Mouse (Mus musculus) colon, adult 2 months (tissue): Measurements from ENCODE around the gene Hist1h2bb. TPM values are rescaled to one million over a fixed set of nuclear protein-coding genes. Genes with fewer than 3 reads are reported as not detected.

Experiments
- polyA plus RNA-seq: library from polyadenylated mRNA; depleted of rRNA; stranded (reverse); fragments of >200 nt; gene quantifications from 2 replicates; pipeline ENCODE4 v1.2.3, GENCODE M21; 2012; rRNA removed

Hist1h2bb gene
- 12.8 and 18.4 TPM in 2 replicates for polyA plus RNA-seq

DNA sequence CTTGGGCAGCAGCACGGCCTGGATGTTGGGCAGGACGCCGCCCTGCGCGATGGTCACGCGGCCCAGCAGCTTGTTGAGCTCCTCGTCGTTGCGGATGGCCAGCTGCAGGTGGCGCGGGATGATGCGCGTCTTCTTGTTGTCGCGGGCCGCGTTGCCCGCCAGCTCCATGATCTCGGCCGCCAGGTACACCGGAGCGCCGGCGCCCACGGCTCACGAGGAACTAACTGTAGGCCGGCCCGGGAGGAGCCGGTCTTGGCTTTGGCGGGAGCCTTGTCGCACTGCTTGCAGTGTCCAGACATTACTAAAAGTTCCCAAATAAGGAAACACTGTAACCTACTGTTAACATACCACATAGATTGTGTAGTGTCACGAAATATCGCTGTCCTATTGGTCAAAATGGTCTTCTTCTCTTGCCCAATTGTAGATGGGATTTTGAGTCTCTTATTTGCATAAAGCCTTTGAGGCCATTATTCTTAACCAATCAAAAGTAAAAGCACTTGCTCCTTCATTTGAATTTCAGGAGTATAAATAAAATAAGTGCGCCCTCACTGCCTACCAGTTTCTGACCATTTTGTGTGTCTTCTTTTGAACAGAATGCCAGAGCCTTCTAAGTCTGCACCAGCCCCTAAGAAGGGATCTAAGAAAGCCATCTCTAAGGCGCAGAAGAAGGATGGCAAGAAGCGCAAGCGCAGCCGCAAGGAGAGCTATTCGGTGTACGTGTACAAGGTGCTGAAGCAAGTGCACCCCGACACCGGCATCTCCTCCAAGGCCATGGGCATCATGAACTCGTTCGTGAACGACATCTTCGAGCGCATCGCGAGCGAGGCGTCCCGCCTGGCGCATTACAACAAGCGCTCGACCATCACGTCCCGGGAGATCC, at the start of gene Hist1h2bb:
Gene Hist1h2bb (plus strand): TSS at position 534 of the 880 bp plus-strand sequence.

DNA sequence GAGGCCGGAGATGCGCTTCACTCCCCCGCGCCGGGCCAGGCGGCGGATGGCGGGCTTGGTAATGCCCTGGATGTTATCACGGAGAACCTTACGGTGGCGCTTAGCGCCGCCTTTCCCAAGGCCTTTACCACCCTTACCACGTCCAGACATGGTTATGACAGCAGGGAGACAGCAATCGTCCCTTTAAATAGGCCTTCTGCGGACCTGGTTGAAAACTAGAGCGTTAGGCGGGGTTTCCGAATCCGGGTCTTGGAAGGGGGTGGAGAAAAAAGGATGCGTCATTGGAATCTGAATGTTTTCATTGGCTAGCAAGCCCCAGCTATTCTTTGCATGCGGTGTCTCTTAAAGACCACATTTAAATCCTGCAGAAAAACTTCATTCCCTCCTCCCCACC, 48.2 kb upstream of the Hist1h2bb start, which contains the start of gene Hist1h4c:
Gene Hist1h4c (minus strand): TSS at position 155 of the 394 bp plus-strand sequence.

DNA sequence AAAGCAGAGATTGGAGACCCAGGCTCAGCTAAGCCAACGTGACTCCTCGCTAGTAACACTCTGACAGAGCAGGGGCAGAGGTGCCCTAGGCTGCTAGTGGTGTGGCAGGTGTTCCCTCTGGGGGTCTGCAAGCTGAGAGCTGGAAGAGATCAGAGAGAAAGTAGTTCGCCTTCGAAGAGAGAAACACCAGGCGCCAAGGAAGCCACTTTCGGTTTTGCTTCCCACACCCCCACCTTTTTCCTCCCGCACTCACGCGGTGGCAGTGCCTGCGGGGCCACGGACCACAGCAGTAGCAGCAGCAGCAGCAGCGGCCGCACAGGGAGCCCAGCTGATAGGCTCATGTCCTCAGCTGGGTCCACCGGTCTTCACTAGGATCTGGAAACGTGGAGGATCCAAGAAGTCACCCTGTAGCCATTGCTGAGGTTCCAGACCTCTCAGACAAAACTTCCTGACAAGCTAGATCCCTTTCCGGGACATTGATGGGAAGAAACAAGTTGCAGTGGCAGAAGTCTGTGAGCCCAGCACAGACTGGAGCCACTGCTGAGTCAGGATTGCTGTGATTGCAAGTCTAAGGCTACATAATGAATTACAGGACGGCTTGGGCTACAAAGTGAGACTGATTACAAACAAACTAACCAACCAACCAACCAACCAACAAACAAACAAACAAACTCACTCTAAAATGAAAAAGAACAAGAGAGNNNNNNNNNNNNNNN, 36.0 kb upstream of the Hist1h2bb start, which contains the start of gene Hfe:
Gene Hfe (minus strand): TSS at position 481 of the 716 bp plus-strand sequence.

DNA sequence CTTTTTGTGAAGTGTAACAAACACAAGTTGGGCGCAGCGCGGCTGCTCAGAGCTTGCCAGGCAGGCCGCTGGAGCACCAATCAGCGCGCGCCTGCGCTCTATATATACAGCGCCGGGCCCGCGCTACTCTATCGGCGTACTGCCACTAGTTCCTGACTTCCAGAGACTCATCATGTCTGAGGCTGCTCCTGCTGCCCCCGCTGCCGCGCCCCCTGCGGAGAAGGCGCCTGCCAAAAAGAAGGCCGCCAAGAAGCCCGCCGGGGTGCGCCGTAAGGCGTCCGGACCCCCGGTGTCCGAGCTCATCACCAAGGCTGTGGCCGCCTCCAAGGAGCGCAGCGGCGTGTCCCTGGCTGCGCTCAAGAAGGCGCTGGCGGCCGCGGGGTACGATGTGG, 7.9 kb upstream of the Hist1h2bb start, which contains the start of gene Hist1h1c:
Gene Hist1h1c (plus strand): TSS at position 132 of the 392 bp plus-strand sequence.

DNA sequence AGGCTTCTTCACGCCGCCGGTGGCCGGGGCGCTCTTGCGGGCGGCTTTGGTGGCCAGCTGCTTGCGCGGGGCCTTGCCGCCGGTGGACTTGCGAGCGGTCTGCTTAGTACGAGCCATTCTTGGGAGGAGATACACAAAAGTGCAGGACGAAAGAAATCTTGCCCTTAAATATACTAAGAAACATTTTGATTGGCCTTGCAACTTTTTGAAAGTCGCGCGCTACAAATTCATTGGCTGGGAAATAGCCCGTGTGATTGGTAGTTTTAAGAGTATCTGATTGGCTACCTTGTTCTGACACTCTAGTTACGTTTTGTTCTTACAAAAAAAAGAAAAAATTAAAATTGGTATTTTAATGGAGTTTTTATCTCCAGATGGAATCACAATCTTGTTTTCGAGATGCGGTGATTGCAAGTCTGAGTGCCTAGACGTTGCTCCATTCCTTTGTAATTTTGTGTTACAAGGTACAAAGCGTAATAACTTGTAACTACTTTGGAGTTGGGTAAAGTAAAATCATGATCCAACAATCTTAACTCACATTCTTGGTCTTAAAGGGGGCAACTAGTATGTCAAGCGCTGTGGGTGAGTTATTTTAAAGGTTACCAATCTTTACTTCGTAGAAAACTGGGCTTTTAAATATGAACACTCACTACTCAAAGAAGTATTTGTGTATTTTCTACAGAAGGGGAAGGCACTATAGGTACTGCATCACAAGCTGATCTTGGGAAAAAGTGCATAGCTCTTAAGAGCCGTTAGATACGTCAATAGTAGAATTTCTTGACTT, 963 bp upstream of the Hist1h2bb start, which contains the start of gene Hist1h3c:
Gene Hist1h3c (minus strand): TSS at position 222 of the 781 bp plus-strand sequence.

DNA sequence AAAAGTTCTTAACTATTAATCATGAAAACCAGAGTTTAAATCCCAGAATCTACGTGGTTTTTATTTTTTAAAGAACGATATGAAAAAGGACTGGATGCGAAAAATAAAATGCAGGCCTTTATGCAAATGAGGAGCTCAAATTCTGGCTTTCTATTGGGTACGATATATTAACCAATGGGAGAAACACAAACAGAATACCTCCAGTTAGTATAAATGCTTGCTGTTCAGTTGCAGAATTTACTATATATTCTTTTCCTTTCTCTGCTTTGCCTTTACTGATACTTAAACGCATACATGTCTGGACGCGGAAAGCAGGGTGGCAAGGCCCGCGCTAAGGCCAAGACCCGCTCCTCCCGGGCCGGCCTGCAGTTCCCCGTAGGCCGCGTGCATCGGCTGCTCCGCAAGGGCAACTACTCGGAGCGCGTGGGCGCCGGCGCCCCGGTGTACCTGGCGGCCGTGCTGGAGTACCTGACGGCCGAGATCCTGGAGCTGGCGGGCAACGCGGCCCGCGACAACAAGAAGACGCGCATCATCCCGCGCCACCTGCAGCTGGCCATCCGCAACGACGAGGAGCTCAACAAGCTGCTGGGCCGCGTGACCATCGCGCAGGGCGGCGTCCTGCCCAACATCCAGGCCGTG, 4.4 kb downstream of the Hist1h2bb start, which contains the start of gene Hist1h2ab:
Gene Hist1h2ab (plus strand): TSS at position 288 of the 639 bp plus-strand sequence.

DNA sequence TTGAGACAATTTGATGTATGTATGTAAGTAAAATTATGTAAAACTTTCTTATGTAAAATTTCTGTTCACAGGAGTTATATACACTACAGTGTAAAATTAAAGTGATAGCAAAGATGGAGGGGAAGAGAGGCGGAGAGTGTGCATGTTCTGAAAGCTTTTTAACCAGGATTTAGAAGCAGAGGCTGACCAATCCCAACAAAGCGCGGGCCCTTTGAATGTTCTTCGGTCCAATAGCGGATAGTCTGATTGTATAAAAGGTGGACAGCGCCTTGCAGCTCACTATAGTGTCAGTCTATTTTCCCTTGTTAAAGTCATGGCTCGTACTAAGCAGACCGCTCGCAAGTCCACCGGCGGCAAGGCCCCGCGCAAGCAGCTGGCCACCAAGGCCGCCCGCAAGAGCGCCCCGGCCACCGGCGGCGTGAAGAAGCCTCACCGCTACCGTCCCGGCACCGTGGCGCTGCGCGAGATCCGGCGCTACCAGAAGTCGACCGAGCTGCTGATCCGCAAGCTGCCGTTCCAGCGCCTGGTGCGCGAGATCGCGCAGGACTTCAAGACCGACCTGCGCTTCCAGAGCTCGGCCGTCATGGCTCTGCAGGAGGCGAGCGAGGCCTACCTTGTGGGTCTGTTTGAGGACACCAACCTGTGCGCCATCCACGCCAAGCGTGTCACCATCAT, 5.7 kb downstream of the Hist1h2bb start, which contains the start of gene Hist1h3b:
Gene Hist1h3b (plus strand): TSS at position 201 of the 675 bp plus-strand sequence.

DNA sequence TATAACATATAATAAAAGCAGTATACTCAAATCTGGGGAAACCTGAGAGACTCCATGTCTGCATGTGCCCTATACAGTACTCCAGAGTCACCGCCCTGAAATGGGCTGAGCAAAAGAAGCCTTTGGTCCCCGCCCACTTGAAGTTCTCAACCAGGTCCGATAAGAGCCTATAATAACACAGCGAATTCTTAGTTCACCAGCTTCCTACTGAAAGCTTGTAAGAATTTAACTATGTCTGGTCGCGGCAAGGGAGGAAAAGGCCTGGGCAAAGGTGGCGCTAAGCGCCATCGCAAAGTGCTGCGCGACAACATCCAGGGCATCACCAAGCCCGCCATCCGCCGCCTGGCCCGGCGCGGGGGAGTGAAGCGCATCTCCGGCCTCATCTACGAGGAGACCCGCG, 10.3 kb downstream of the Hist1h2bb start, which contains the start of gene Hist1h4b:
Gene Hist1h4b (plus strand): TSS at position 224 of the 400 bp plus-strand sequence.

DNA sequence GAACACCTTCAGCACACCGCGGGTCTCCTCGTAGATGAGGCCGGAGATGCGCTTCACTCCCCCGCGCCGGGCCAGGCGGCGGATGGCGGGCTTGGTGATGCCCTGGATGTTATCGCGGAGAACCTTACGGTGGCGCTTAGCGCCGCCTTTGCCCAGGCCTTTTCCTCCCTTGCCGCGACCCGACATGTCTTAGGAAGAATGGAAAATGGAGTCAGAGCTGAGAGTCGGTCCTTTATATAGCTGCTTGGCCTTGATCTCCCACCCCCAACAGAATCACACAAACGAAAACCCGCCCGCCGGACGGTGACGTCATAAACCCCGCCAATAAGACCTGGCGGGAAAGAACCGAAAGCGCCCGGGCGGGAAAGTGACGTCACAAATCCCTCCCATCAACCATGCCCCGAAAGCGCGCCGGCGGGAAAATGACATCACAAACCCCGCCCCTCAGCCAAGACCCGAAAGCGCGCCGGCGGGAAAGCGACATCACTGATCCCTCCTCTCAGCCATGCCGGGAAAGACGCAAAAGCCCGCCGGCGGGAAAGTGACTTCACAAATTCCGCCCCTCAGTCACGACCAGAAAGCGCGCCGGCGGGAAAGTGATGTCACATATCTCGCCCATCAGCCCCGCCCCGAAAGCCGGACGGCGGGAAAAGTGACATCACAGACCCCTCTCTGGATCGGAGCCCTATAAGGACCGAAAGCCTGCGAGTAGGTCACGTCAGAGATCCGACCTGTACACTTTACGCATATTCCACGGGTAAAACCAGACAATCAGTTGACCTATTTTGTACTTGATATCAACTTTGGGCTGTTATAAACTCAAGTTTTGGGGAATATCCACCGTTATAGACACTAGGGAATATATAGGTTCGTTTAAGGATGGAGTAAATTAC, 14.7 kb downstream of the Hist1h2bb start, which contains the start of gene Hist1h4a:
Gene Hist1h4a (minus strand): TSS at position 259 of the 893 bp plus-strand sequence.

DNA sequence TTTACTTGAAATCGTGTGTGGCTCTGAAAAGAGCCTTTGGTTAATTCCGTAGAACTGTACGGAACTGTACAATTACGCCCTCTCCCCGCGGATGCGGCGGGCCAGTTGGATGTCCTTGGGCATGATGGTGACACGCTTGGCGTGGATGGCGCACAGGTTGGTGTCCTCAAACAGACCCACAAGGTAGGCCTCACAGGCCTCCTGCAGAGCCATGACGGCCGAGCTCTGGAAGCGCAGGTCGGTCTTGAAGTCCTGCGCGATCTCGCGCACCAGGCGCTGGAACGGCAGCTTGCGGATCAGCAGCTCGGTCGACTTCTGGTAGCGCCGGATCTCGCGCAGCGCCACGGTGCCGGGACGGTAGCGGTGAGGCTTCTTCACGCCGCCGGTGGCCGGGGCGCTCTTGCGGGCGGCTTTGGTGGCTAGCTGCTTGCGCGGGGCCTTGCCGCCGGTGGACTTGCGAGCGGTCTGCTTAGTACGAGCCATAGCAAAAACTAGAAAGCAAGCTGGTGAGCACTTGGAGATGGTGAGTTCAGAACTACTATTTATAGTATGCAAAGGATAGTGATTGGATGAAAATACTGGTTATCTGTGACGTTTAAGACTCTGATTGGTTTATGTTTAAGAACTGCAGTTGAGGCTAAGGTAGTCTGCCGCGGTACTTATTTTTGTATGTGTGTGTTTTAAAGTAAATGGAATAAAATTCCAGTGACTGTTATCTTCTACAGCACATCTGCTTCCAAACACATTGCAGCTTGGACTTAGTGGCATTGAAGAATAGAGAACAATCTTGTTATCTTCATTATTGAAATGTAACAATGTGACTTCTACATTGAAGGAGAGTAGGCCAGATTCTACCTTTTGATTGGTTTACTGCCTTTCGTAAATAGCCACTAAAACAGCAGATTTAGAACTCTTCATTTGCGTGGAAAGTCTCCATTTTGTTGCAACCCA, 15.6 kb downstream of the Hist1h2bb start, which contains the start of gene Hist1h3a:
Gene Hist1h3a (minus strand): TSS at position 516 of the 951 bp plus-strand sequence.

DNA sequence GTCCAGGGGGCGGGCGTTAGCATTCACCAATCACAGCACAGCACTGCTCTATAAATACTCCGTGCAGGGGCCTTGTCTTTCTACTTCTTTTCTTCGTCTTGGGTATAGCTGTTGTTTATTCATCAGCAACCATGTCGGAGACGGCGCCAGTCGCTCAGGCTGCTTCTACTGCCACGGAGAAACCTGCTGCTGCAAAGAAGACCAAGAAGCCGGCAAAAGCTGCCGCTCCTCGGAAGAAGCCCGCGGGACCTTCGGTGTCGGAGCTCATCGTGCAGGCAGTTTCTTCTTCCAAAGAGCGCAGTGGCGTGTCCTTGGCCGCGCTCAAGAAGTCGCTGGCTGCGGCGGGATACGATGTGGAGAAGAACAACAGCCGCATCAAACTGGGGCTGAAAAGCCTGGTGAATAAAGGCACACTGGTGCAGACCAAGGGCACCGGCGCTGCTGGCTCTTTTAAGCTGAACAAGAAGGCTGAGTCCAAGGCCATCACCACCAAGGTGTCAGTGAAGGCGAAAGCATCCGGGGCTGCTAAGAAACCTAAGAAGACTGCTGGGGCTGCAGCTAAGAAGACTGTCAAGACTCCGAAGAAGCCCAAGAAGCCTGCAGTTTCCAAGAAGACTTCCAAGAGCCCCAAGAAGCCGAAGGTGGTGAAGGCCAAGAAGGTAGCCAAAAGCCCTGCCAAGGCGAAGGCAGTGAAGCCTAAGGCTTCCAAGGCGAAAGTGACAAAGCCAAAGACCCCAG, 17.2 kb downstream of the Hist1h2bb start, which contains the start of gene Hist1h1a:
Gene Hist1h1a (plus strand): TSS at position 81 of the 738 bp plus-strand sequence.

DNA sequence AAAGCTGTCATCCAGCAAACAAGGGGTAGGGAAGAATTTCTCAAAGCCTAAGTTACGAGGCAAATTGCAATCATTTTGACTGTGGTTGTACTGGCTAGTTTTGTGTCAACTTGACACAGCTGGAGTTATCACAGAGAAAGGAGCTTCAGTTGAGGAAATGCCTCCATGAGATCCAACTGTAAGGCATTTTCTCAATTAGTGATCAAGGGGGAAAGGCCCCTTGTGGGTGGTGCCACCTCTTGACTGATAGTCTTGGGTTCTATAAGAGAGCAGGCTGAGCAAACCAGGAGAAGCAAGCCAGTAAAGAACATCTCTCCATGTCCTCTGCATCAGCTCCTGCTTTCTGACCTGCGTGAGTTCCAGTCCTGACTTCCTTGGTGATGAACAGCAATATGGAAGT, 23.1 kb downstream of the Hist1h2bb start, which contains the start of gene Trim38:
Gene Trim38 (plus strand): TSS at position 301 of the 400 bp plus-strand sequence.

Other genes starting within 250 kb of the Hist1h2bb start
- 42.2 and 63.4 TPM in 2 replicates for gene Hist1h4h, start 215.7 kb upstream of the Hist1h2bb start, polyA plus RNA-seq
- gene Hist1h2af, start 212.8 kb upstream of the Hist1h2bb start, polyA plus RNA-seq: 245 and 289 TPM in 2 replicates
- gene Hist1h3g, start 211.3 kb upstream of the Hist1h2bb start, polyA plus RNA-seq: 23.2 and 33.2 TPM in 2 replicates
- gene Hist1h2bh, start 203.3 kb upstream of the Hist1h2bb start, polyA plus RNA-seq: 4.9 and 5.3 TPM in 2 replicates
- 5.0 and 6.7 TPM in 2 replicates for gene Hist1h3f, start 202.7 kb upstream of the Hist1h2bb start, polyA plus RNA-seq
- gene Hist1h4f, start 195.1 kb upstream of the Hist1h2bb start, polyA plus RNA-seq: 13.1 and 22.8 TPM in 2 replicates
- 0.45 and 0.47 TPM in 2 replicates for gene Hist1h1d, start 193.5 kb upstream of the Hist1h2bb start, polyA plus RNA-seq
- gene Hist1h3e, start 184.4 kb upstream of the Hist1h2bb start, polyA plus RNA-seq: 32.1 and 36.8 TPM in 2 replicates
- gene Hist1h2ae, start 175.5 kb upstream of the Hist1h2bb start, polyA plus RNA-seq: 15.1 and 16.2 TPM in 2 replicates
- 49.0 and 58.2 TPM in 2 replicates for gene Hist1h2bg, start 175.3 kb upstream of the Hist1h2bb start, polyA plus RNA-seq
- 11.4 and 19.0 TPM in 2 replicates for gene Hist1h2bf, start 172.5 kb upstream of the Hist1h2bb start, polyA plus RNA-seq
- gene Hist1h2ad, start 172.4 kb upstream of the Hist1h2bb start, polyA plus RNA-seq: 6.9 and 11.5 TPM in 2 replicates
- 13.8 and 18.8 TPM in 2 replicates for gene Hist1h3d, start 171.0 kb upstream of the Hist1h2bb start, polyA plus RNA-seq
- 12.3 and 14.7 TPM in 2 replicates for gene Hist1h4d, start 165.1 kb upstream of the Hist1h2bb start, polyA plus RNA-seq
- 3.1 and 3.3 TPM in 2 replicates for gene Hist1h2be, start 125.6 kb upstream of the Hist1h2bb start, polyA plus RNA-seq
- gene Hist1h1e, start 124.2 kb upstream of the Hist1h2bb start, polyA plus RNA-seq: 3.2 and 3.9 TPM in 2 replicates
- 2.4 and 3.8 TPM in 2 replicates for gene Hist1h2ac, start 62.8 kb upstream of the Hist1h2bb start, polyA plus RNA-seq
- gene Hist1h2bc, start 62.5 kb upstream of the Hist1h2bb start, polyA plus RNA-seq: 410 and 605 TPM in 2 replicates
- gene Hist1h1t, start 50.9 kb upstream of the Hist1h2bb start, polyA plus RNA-seq: not detected in 2 replicates
- gene Hist1h4c, start 48.3 kb upstream of the Hist1h2bb start, polyA plus RNA-seq: 20.7 and 21.2 TPM in 2 replicates
- gene Hfe, start 35.9 kb upstream of the Hist1h2bb start, polyA plus RNA-seq: 9.4 and 10.3 TPM in 2 replicates
- gene Hist1h1c, start 7.9 kb upstream of the Hist1h2bb start, polyA plus RNA-seq: 204 and 212 TPM in 2 replicates
- 23.6 and 30.3 TPM in 2 replicates for gene Hist1h3c, start 1.1 kb upstream of the Hist1h2bb start, polyA plus RNA-seq
- 23.5 and 25.9 TPM in 2 replicates for gene Hist1h2ab, start 4.4 kb downstream of the Hist1h2bb start, polyA plus RNA-seq
- 26.4 and 32.0 TPM in 2 replicates for gene Hist1h3b, start 5.5 kb downstream of the Hist1h2bb start, polyA plus RNA-seq
- 20.0 and 20.8 TPM in 2 replicates for gene Hist1h4b, start 10.3 kb downstream of the Hist1h2bb start, polyA plus RNA-seq
- gene Hist1h4a, start 14.5 kb downstream of the Hist1h2bb start, polyA plus RNA-seq: 15.5 and 15.9 TPM in 2 replicates
- 23.6 and 24.8 TPM in 2 replicates for gene Hist1h3a, start 15.7 kb downstream of the Hist1h2bb start, polyA plus RNA-seq
- 1.1 and 1.4 TPM in 2 replicates for gene Hist1h1a, start 16.9 kb downstream of the Hist1h2bb start, polyA plus RNA-seq
- 0.12 and 0.14 TPM in 2 replicates for gene Trim38, start 23.2 kb downstream of the Hist1h2bb start, polyA plus RNA-seq
- 0.36 and 0.59 TPM in 2 replicates for gene Slc17a2, start 60.3 kb downstream of the Hist1h2bb start, polyA plus RNA-seq
- gene Slc17a3, start 92.7 kb downstream of the Hist1h2bb start, polyA plus RNA-seq: not detected in 2 replicates
- gene Slc17a1, start 121.0 kb downstream of the Hist1h2bb start, polyA plus RNA-seq: not detected in 2 replicates
- gene Slc17a4, start 168.3 kb downstream of the Hist1h2bb start, polyA plus RNA-seq: 16.1 and 27.1 TPM in 2 replicates
- not detected in 2 replicates for gene Hist1h2ba, start 187.4 kb downstream of the Hist1h2bb start, polyA plus RNA-seq
- not detected in 2 replicates for gene Hist1h2aa, start 187.7 kb downstream of the Hist1h2bb start, polyA plus RNA-seq
- 2.1 and 3.1 TPM in 2 replicates for gene Scgn, start 244.5 kb downstream of the Hist1h2bb start, polyA plus RNA-seq